Mouse (Mus musculus) heart, postnatal 0 days (tissue): ENCODE results near the gene Ccr4. TPM values are rescaled to one million over a fixed set of nuclear protein-coding genes. Genes with fewer than 3 reads are reported as not detected.
A peak's percentile ranks its signal among the peaks of the same experiment; 100 is the strongest.

Experiments used
- ATAC-seq: fragments of 200-750 bp; cut with Nextera tagmentation; 2 replicates; pipeline ENCODE4 v1.8.0; 2017; ENCODE audit warnings: low read depth, moderate number of reproducible peaks, moderate library complexity; ENCODE audit not compliant: insufficient read depth
- DNase-seq: peaks from one replicate; pipeline ENCODE4 v3.0.0-alpha.2; 2016; ENCODE audit warnings: low spot score
- H3K27ac ChIP-seq: fragments of 300-500 bp; sonication (generic); 2 replicates; pipeline ENCODE4 v1.5.1; 2014; ENCODE audit warnings: low read depth, mild to moderate bottlenecking
- H3K27me3 ChIP-seq: fragments of 300-500 bp; sonication (generic); 2 replicates; pipeline ENCODE4 v1.6.1; 2014; ENCODE audit warnings: low read length, mixed read lengths; ENCODE audit not compliant: control insufficient read depth, insufficient read depth
- H3K36me3 ChIP-seq: fragments of 300-500 bp; sonication (generic); replicated peaks from 2 replicates; pipeline ENCODE4 v1.6.1; 2014; ENCODE audit warnings: low read length, mixed read lengths; ENCODE audit not compliant: control insufficient read depth, insufficient read depth
- H3K4me1 ChIP-seq: fragments of 300-500 bp; sonication (generic); 2 replicates; pipeline ENCODE4 v1.6.1; 2014; ENCODE audit warnings: antibody characterized with exemption; ENCODE audit not compliant: control insufficient read depth, insufficient read depth
- H3K4me2 ChIP-seq: fragments of 300-500 bp; sonication (generic); 2 replicates; pipeline ENCODE4 v1.6.1; 2014; ENCODE audit warnings: low read depth, mild to moderate bottlenecking, low read length, moderate library complexity
- H3K4me3 ChIP-seq: fragments of 300-500 bp; sonication (generic); 2 replicates; pipeline ENCODE4 v1.5.1; 2014; ENCODE audit warnings: low read depth, low read length
- H3K9ac ChIP-seq: fragments of 300-500 bp; sonication (generic); replicated peaks from 2 replicates; pipeline ENCODE4 v1.6.1; 2014; ENCODE audit warnings: low read depth, low read length, mixed read lengths
- H3K9me3 ChIP-seq: fragments of 300-500 bp; sonication (generic); replicated peaks from 2 replicates; pipeline ENCODE4 v1.6.1; 2016; ENCODE audit warnings: low read length; ENCODE audit not compliant: control insufficient read depth
- CTCF ChIP-seq: IDR thresholded peaks from 2 replicates; pipeline ENCODE4 v1.5.1; 2016; ENCODE audit warnings: antibody characterized with exemption, control low read depth, low read depth
- EP300 ChIP-seq: IDR thresholded peaks from 2 replicates; pipeline ENCODE4 v1.6.1; 2016; ENCODE audit warnings: antibody characterized with exemption, low read depth
- WGBS: fragments of 180-500 bp; shearing (Covaris S2); extraction: QIAGEN DNeasy Blood & Tissue Kit; methylation state at CpG from one replicate; pipeline ENCODE4 v1.1.7; 2014; 5-methylcytosine and 5-hydroxymethylcytosine counted together
- polyA plus RNA-seq: library from polyadenylated mRNA; unstranded; fragments of >200 nt; fragmentation: Nextera tagmentation; extraction: Ambion mirVana; gene quantifications from 2 replicates; pipeline ENCODE4 v1.2.1, GENCODE M21; 2015
- total RNA-seq: library from RNA; depleted of rRNA; stranded (reverse); fragments of >200 nt; gene quantifications from 2 replicates; pipeline ENCODE4 v1.2.3, GENCODE M21; 2014; ENCODE audit warnings: low replicate concordance

Gene Ccr4
- total and polyA plus RNA-seq, 2 experiments from 2014 or later = not detected

DNA sequence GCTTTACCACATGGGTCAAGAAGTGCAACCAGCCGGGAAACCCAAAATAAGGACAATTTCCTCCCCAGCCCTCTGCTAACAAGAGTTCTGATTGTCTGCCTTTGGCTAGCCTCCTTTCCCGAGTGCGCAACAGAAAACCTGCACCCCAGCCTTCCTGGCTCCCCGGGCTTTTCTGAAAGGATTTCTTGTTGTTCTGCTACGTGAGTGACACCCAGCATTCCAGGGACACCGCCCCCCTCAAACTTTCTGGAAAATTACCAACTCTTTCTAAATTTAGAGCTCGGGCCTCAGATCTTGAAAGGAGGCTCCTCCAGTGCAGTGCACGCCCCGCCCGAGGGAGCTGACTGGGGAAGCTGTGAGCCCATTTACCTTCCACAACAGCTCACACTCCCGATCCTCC, 10.6 kb upstream of the Ccr4 start, which contains the start of gene C130032M10Rik:
Gene C130032M10Rik, plus strand, starts transcription at position 334 of the 400 bp plus-strand sequence.
- peaks cover 11% of the 10 kb centered on the region for H3K4me1 ChIP-seq
- WGBS = 17% methylated on average over 11 of the region's 11 CpGs
- DNase-seq = peak; percentile 27
- ATAC-seq = no peak; the same call in 1 of the 2 replicates
- no peaks in the 10 kb centered on the region for H3K36me3 ChIP-seq
- H3K9ac ChIP-seq = no peak within 1 kb of the TSS; the same call in 1 of the 2 replicates
- H3K27ac ChIP-seq = no peak within 1 kb of the TSS
- peaks cover 17% of the 10 kb centered on the region for H3K9me3 ChIP-seq
- H3K4me3 ChIP-seq = peak within 1 kb of the TSS; percentile 5; the same call in 1 of the 2 replicates
- peak within 1 kb of the TSS; percentile 39 for H3K4me2 ChIP-seq
- no peak for TF ChIP-seq EP300
- TF ChIP-seq CTCF = no peak
- H3K27me3 ChIP-seq = no peaks in the 10 kb centered on the region

DNA sequence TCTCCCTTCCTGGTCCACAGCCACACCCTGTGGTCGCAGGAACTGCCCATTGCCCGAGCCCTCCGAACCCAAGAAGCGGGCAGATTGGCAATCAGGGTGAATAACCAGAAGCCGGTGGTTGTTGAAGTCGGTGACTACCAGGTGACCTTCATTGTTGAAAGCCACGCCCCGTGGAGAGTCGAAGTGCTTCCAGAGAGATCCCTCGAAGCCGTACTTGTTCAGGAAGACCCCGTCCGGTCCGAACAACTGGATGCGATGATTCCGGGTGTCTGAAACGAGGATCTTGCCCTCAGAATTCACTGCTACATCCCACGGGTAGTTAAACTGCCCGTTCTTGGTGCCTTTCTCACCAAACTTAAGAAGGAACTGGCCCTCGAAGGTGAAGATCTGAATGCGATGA, 8.1 kb upstream of the Ccr4 start:
- no peak for DNase-seq
- H3K4me1 ChIP-seq = peaks cover 11% of the 10 kb centered on the region
- no peak overlapping the region for H3K9ac ChIP-seq
- TF ChIP-seq CTCF (no peak), EP300 (no peak)
- no peak for ATAC-seq
- no peaks in the 10 kb centered on the region for H3K27me3 ChIP-seq
- no peak overlapping the region for H3K4me3 ChIP-seq
- H3K4me2 ChIP-seq = no peak overlapping the region
- peaks cover 17% of the 10 kb centered on the region for H3K9me3 ChIP-seq
- H3K27ac ChIP-seq = no peak overlapping the region
- H3K36me3 ChIP-seq = no peaks in the 10 kb centered on the region
- 96% methylated on average over 21 of the region's 21 CpGs for WGBS

DNA sequence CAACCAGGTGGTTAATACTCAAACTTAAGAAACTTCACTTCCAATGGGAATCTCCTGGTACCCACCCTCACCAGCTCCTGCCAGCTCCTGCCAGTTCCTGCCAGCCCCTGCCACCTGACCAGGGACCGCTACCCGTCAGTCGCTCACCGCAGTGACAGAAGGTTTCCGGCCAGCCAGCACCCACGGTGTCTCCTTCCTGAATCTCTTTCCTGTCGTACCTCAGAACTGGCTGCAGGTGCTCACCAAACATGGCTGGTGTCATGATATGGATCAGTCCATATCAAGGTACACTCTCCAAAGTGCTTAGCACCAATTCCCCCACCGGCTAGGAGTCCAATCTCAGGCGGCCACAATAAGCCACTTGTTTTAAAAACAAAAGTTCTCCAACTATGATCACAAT, 5.1 kb upstream of the Ccr4 start:
- Histone ChIP-seq H3K27me3 (no peaks in the 10 kb centered on the region), H3K27ac (no peak overlapping the region), H3K4me3 (no peak overlapping the region), H3K9ac (no peak overlapping the region), H3K4me1 (no peaks in the 10 kb centered on the region), H3K4me2 (no peak overlapping the region), H3K36me3 (no peaks in the 10 kb centered on the region), H3K9me3 (peaks cover 17% of the 10 kb centered on the region)
- 80% methylated on average over 9 of the region's 9 CpGs for WGBS
- DNase-seq = no peak
- no peak for TF ChIP-seq EP300
- TF ChIP-seq CTCF = no peak
- no peak for ATAC-seq

DNA sequence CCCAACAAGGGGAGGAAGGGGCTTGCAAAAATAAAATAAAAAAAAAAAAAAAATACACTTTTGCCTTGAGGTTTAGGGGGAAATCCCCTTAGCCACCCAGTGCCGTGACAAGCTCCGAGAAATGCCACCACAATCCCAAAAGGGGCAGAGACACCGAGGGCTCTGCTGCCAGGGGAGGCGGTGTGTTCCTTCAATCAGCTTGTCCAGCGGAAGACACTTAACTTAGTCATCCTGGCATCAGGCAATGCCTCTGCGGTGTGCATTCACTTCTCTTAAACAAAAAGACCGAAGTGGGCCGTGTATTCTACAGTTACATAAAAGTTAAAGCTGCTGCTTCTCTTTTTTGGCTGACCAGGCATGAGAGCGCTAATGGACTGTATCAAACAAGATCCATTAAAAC, 2.7 kb upstream of the Ccr4 start:
- no peaks in the 10 kb centered on the region for H3K4me1 ChIP-seq
- H3K4me3 ChIP-seq = no peak overlapping the region

DNA sequence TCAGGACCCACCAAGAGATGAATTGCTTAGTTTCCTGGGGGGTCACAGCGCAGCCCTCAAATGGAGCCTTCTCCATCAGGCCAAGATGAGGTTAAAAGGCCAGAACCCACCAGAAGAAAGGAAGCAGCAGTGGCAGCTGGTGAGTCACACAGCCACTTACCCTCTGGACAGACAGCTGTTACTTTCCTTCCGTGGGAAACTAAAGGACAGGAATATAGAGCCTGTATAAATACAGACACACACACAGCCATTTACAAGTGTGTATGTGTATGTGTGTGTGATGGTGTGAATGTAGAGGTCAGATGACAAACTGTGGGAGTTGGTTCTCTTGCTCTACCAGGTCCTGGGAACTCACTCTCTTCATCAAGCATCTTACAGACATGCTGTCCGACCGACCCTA, 1.8 kb upstream of the Ccr4 start:
- 54% methylated on average over 4 of the region's 4 CpGs for WGBS
- TF ChIP-seq CTCF = no peak
- no peak for TF ChIP-seq EP300
- Histone ChIP-seq H3K4me1 (no peaks in the 10 kb centered on the region), H3K36me3 (no peaks in the 10 kb centered on the region), H3K27ac (no peak overlapping the region), H3K4me3 (no peak overlapping the region), H3K4me2 (no peak overlapping the region), H3K9ac (no peak overlapping the region), H3K9me3 (no peaks in the 10 kb centered on the region), H3K27me3 (no peaks in the 10 kb centered on the region)
- DNase-seq (no peak), ATAC-seq (no peak)

More for the DNA sequence above, 2.7 kb upstream of the Ccr4 start:
- WGBS = 88% methylated on average over 9 of the region's 9 CpGs
- no peak for DNase-seq
- no peak for TF ChIP-seq EP300
- no peak for TF ChIP-seq CTCF
- H3K9me3 ChIP-seq = no peaks in the 10 kb centered on the region; the same call in 1 of the 2 replicates
- H3K4me2 ChIP-seq = no peak overlapping the region
- H3K27me3 ChIP-seq = no peaks in the 10 kb centered on the region
- no peaks in the 10 kb centered on the region for H3K36me3 ChIP-seq
- H3K27ac ChIP-seq = no peak overlapping the region
- no peak overlapping the region for H3K9ac ChIP-seq
- no peak for ATAC-seq

DNA sequence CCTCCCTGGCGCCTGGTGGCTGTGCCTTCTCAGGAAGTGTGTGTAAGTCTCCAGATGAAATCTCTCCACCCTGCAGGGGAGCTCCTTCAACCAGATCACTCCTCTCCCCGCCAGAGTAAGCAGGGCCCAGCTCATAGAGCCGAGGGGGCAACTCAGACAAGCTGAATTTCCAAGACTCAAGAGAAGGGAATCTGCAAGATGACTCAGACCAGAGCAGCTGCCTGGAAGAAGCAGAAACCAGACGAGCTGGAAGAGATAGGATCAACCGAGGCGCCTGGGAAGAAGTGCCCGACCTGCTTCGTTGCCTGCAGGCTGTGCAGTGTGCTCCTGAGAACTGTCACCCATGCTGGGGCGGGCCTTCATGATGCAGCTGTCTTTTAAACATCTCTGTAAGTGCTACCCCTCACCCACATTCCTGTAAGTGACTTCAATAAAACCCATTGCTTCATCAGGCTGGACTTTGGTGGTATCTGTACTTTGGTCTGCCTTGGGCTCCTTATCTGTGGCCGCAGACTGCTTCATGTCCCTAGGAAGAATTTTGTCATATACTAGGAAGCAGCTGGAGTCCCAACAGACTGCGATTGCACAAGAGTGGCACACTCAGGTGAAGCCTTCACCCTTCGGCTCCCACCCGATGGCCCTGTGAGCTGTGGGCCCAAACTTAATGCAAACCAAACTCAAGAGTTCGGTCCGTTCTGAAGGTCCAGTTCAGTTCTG, 1.8 kb downstream of the Ccr4 start:
- H3K4me1 ChIP-seq = no peaks in the 10 kb centered on the region
- ATAC-seq = no peak

More for the DNA sequence above, 1.8 kb downstream of the Ccr4 start:
- Histone ChIP-seq H3K9me3 (no peaks in the 10 kb centered on the region), H3K4me3 (no peak overlapping the region), H3K36me3 (no peaks in the 10 kb centered on the region), H3K27me3 (no peaks in the 10 kb centered on the region), H3K4me2 (no peak overlapping the region), H3K27ac (no peak overlapping the region), H3K9ac (no peak overlapping the region)
- 46% methylated on average over 15 of the region's 15 CpGs for WGBS
- no peak for DNase-seq
- TF ChIP-seq CTCF = no peak
- TF ChIP-seq EP300 = no peak
